Mouse (Mus musculus): ENCODE data around the gene Tcfl5. TPM values are rescaled to one million over a fixed set of nuclear protein-coding genes. Genes with fewer than 3 reads are reported as not detected.

Gene Tcfl5
- polyA plus RNA-seq, 1 experiment from 2014 or later: not detected

DNA sequence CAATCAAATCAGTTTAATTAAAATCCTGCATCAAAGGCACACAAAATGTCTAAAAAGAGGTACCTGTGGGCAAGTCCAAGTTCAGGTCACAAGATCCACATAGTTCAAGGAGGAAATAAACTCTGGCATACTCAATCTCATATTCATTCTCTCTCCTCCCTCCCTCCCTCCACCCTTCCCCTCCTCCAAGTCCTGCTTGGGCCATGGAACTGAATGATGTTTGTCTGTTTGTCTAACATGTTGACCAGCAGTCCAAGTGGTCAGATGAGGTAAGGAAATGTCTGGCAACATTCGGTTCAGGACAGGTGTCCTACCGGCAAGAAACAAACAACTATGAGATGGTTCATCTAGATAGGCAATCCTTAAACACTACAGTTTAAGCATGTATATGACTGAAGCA lies 34.2 kb upstream of the Tcfl5 start:
- no peak overlapping the region for H3K4me2 ChIP-seq (replicated peaks; ENCODE audit: low read depth, low read length)
- ATAC-seq (no peak), DNase-seq (ENCODE audit: low spot score) (no peak)
- no peak overlapping the region for H3K27ac ChIP-seq (ENCODE audit: low read length)
- no peak for TF ChIP-seq CTCF (IDR thresholded peaks at IDR 0.05)
- no peak for TF ChIP-seq EP300 (IDR thresholded peaks at IDR 0.05)
- no peak overlapping the region for H3K9ac ChIP-seq (replicated peaks; ENCODE audit: low read depth)
- H3K9me3 ChIP-seq (ENCODE audit: low read length): no peaks in the 10 kb centered on the region
- no peak overlapping the region for H3K4me3 ChIP-seq (ENCODE audit: low read depth, low read length)
- H3K4me1 ChIP-seq (ENCODE audit: insufficient read depth, low read depth, low read length): no peaks in the 10 kb centered on the region
- peaks cover 12% of the 10 kb centered on the region for H3K36me3 ChIP-seq (ENCODE audit: insufficient read depth, low read length)
- WGBS: 70% methylated on average over 2 of the region's 2 CpGs
- no peaks in the 10 kb centered on the region for H3K27me3 ChIP-seq (replicated peaks; ENCODE audit: insufficient read depth, low read length)

DNA sequence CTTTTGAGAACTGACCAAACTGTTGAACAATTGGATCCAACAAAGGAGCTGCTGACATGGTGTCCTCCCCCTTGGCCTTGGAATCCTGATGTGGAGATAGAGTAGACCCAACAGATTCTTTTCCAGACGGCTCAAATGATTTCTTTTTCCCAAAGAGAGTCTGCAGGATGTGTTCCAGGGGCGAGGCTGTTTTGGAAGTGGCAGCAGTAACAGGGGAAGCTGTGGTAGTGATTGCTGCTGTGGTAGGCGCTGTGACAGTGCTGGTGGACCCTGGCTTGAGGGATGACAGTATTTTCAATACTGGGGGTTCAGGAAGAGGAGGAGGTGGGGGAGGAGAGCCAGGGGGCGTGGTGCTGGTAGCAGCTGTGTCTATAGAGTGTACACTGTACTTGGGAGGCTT lies 19.5 kb upstream of the Tcfl5 start:
- ATAC-seq (no peak), DNase-seq (ENCODE audit: low spot score) (no peak)
- TF ChIP-seq EP300 (IDR thresholded peaks at IDR 0.05) (no peak), CTCF (IDR thresholded peaks at IDR 0.05) (no peak)
- Histone ChIP-seq H3K27me3 (replicated peaks; ENCODE audit: insufficient read depth, low read length) (no peaks in the 10 kb centered on the region), H3K9me3 (ENCODE audit: low read length) (no peaks in the 10 kb centered on the region), H3K4me3 (ENCODE audit: low read depth, low read length) (no peak overlapping the region), H3K4me1 (ENCODE audit: insufficient read depth, low read depth, low read length) (no peaks in the 10 kb centered on the region), H3K9ac (replicated peaks; ENCODE audit: low read depth) (no peak overlapping the region), H3K4me2 (replicated peaks; ENCODE audit: low read depth, low read length) (no peak overlapping the region), H3K36me3 (ENCODE audit: insufficient read depth, low read length) (peaks cover 15% of the 10 kb centered on the region), H3K27ac (ENCODE audit: low read length) (no peak overlapping the region)
- WGBS: 81% methylated on average over 4 of the region's 4 CpGs

DNA sequence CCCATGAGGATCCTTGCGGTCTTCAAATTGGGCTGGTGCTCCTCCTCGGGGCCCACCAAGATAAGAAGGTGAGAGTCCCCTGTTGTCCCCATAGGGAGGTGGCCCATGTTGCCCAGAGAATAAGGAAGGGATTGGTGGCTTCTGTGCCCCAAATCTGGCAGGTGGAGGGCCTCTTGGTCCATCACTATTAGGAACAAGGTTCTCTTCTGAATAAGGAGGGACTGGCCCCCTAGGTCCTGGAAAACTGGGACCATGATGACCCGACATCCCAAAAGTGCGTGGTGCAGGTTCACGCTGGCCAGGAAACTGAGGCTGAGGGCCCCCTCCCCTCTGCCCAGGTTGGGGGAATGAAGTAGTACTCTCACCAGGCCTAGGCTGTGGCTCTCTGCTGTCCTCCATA lies 18.0 kb upstream of the Tcfl5 start:
- Histone ChIP-seq H3K4me1 (ENCODE audit: insufficient read depth, low read depth, low read length) (no peaks in the 10 kb centered on the region), H3K27me3 (replicated peaks; ENCODE audit: insufficient read depth, low read length) (no peaks in the 10 kb centered on the region), H3K9ac (replicated peaks; ENCODE audit: low read depth) (no peak overlapping the region), H3K4me3 (ENCODE audit: low read depth, low read length) (no peak overlapping the region), H3K36me3 (ENCODE audit: insufficient read depth, low read length) (peaks cover 14% of the 10 kb centered on the region; the same call in 1 of the 2 replicates), H3K27ac (ENCODE audit: low read length) (no peak overlapping the region), H3K9me3 (ENCODE audit: low read length) (no peaks in the 10 kb centered on the region), H3K4me2 (replicated peaks; ENCODE audit: low read depth, low read length) (no peak overlapping the region)
- no peak for DNase-seq (ENCODE audit: low spot score)
- TF ChIP-seq EP300 (IDR thresholded peaks at IDR 0.05) (no peak), CTCF (IDR thresholded peaks at IDR 0.05) (no peak)
- no peak for ATAC-seq
- WGBS: 90% methylated on average over 5 of the region's 5 CpGs

DNA sequence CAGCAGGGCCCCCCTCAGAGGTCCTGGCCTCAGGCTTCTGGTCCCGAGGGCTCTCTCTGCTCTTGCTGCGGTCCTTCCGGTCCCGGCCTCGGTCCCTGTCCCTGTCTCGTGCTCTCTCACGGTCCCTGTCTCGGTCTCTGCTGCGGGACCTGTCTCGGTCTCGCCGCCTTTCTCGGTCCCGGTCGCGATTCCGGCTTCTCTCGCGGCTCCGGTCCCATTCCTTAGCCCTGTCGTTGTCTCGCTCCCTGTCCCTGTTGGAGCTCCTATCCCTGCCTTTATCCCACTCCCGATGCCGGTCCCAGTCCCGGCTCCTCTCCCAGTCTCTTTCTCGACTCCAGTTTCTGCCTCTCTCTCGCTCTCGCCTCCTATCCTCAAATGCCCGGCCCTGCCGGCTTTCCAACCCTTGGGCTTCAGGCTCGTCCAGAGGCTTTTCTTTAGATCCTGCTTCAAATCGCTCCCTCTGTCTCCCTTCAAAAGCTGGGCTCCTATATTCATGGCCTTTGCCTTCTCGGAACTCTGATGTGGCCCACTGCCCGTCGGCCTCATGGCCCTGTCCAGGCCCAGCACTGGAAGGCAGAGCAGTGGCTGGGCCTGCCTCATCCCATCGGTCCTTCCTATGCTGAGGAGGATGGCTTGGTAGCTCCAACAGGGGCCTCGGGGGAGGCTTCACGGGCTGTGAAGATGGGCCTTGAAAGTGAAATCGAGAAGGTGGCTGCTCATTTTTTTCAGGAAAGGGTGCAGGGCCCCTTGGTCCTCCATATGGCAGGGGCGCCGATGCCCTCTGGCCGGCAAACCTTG lies 17.0 kb upstream of the Tcfl5 start:
- TF ChIP-seq EP300 (IDR thresholded peaks at IDR 0.05) (no peak), CTCF (IDR thresholded peaks at IDR 0.05) (no peak)
- 31% methylated on average over 42 of the region's 42 CpGs for WGBS
- no peaks in the 10 kb centered on the region for H3K27me3 ChIP-seq (replicated peaks; ENCODE audit: insufficient read depth, low read length)
- no peaks in the 10 kb centered on the region for H3K9me3 ChIP-seq (ENCODE audit: low read length)
- H3K9ac ChIP-seq (replicated peaks; ENCODE audit: low read depth): peak overlapping the region; percentile 3; the same call in 1 of the 2 replicates
- H3K4me2 ChIP-seq (replicated peaks; ENCODE audit: low read depth, low read length): 0 out of 2 replicates have a peak overlapping the region, but pooled peaks have one; percentile 0
- no peaks in the 10 kb centered on the region for H3K4me1 ChIP-seq (ENCODE audit: insufficient read depth, low read depth, low read length)
- ATAC-seq (no peak), DNase-seq (ENCODE audit: low spot score) (no peak)
- no peak overlapping the region for H3K4me3 ChIP-seq (ENCODE audit: low read depth, low read length)
- no peak overlapping the region for H3K27ac ChIP-seq (ENCODE audit: low read length)
- H3K36me3 ChIP-seq (ENCODE audit: insufficient read depth, low read length): 0 out of 2 replicates have a peak, but pooled peaks cover 7% of the 10 kb centered on the region

DNA sequence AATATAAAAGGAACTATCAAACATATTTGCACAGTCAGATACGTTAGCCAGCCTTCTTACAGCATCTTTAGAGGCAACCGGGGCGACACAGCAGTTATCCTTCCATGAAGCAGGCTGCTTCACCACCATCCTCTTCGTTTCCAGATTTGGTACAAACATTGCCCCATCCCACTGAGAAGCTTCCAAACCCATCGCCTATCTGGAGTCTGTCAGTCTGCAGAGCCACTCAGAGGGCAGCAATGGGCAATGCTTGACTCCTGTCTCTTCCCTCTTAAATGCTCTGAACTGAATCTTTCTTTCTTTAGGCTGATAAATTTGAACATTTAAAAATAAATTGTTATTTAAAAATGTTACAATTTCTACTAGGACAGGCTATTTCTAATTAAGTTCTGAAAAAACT lies 15.9 kb upstream of the Tcfl5 start:
- Histone ChIP-seq H3K27me3 (replicated peaks; ENCODE audit: insufficient read depth, low read length) (no peaks in the 10 kb centered on the region), H3K4me3 (ENCODE audit: low read depth, low read length) (no peak overlapping the region), H3K9ac (replicated peaks; ENCODE audit: low read depth) (no peak overlapping the region), H3K9me3 (ENCODE audit: low read length) (no peaks in the 10 kb centered on the region), H3K4me1 (ENCODE audit: insufficient read depth, low read depth, low read length) (no peaks in the 10 kb centered on the region), H3K36me3 (ENCODE audit: insufficient read depth, low read length) (0 out of 2 replicates have a peak, but pooled peaks cover 7% of the 10 kb centered on the region), H3K4me2 (replicated peaks; ENCODE audit: low read depth, low read length) (no peak overlapping the region), H3K27ac (ENCODE audit: low read length) (no peak overlapping the region)
- TF ChIP-seq EP300 (IDR thresholded peaks at IDR 0.05) (no peak), CTCF (IDR thresholded peaks at IDR 0.05) (no peak)
- no peak for DNase-seq (ENCODE audit: low spot score)
- 89% methylated on average over 5 of the region's 5 CpGs for WGBS
- no peak for ATAC-seq

DNA sequence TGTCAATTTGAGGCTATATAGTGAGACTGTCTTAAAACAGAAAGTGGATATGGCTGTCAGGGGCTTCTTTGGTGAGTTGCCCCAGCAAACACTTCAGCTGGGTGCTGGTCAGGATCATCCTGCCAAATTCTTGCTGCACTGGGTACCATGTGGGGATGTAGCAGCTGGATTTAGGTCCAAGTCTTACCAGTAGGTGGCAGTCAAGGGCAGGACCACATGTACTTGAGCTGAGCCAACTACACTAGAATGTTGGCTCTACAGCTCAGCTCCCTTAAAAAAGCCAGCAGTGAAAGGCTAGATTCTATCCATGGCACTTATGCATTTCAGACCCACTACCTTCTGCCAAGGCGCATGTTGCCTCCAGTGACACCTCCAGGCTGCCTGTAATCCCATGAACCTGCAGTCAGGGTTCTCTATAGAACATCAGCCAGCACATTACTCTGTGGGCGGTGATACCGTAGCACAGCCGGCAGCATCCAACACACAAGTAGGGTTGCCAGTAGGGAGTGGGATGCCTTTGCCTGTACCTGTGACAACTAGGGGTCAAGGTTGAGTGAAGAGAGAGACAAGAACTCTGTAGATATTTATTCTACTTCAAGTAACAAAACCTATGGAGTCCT lies 15.0 kb upstream of the Tcfl5 start:
- no peaks in the 10 kb centered on the region for H3K27me3 ChIP-seq (replicated peaks; ENCODE audit: insufficient read depth, low read length)
- peak; percentile 80 for ATAC-seq
- DNase-seq (ENCODE audit: low spot score): peak; percentile 76
- H3K4me3 ChIP-seq (ENCODE audit: low read depth, low read length): no peak overlapping the region
- no peak overlapping the region for H3K9ac ChIP-seq (replicated peaks; ENCODE audit: low read depth)
- H3K4me1 ChIP-seq (ENCODE audit: insufficient read depth, low read depth, low read length): no peaks in the 10 kb centered on the region
- H3K36me3 ChIP-seq (ENCODE audit: insufficient read depth, low read length): 0 out of 2 replicates have a peak, but pooled peaks cover 7% of the 10 kb centered on the region
- WGBS: 72% methylated on average over 4 of the region's 4 CpGs
- no peak overlapping the region for H3K27ac ChIP-seq (ENCODE audit: low read length)
- no peaks in the 10 kb centered on the region for H3K9me3 ChIP-seq (ENCODE audit: low read length)
- no peak overlapping the region for H3K4me2 ChIP-seq (replicated peaks; ENCODE audit: low read depth, low read length)
- peak; percentile 90 for TF ChIP-seq CTCF (IDR thresholded peaks at IDR 0.05)
- no peak for TF ChIP-seq EP300 (IDR thresholded peaks at IDR 0.05)
